Mouse (Mus musculus) lung, postnatal 0 days (tissue): ENCODE data around the gene Nrg4.

Experiments used
- CTCF ChIP-seq: IDR thresholded peaks from 2 replicates; pipeline ENCODE4 v1.5.1; 2016; ENCODE audit warnings: antibody characterized with exemption, mild to moderate bottlenecking
- EP300 ChIP-seq: IDR thresholded peaks from 2 replicates; pipeline ENCODE4 v1.6.1; 2016; ENCODE audit warnings: antibody characterized with exemption, mild to moderate bottlenecking, control low read depth

DNA sequence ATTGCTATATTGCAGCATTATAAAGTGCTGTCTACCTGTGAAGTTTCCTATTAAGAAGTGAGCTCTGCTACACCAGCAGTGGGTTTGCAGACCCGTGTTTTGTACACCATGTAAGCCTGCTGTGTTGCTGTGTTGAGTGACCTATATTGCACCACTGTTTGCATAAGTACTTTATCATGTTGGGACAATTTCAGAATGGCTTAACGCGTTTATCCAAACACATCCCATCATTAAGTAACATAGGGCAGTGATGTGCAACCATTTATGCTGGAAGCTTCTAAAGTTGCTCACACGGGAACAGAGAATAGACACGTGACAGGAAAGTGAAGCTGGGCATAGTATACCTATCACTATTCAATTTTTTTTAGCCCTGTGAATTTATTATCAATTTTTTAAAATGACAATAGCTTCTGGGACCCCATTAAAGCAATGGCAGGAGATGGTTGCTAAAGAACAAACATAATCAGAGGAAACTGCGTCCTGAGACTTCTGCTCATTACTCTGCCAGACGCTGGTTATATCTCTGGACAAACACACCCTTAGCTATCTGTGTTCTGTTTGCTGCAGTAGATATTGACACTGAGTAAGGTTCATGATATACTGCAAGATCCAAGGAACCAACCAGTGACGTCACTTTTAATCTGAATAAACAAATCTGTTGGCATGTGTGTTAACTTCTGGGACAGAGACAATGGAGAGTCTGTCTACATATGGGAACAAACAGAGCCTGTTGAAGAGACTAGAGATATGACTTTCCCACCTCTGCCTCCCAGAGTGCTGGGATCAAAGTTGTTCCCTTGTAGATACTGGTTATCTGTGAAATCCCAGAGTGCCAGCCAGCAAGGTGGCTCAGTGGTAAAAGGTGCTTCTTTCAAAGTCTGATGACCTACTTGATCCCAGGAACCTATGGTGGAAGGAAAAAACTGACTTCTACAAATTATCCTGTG, 62.0 kb downstream of the Nrg4 start:
- no peak for TF ChIP-seq EP300
- TF ChIP-seq CTCF, result no peak
